Mouse (Mus musculus) midbrain, embryonic 15.5 days (tissue): ENCODE results near the gene Serpina1f. TPM values are rescaled to one million over a fixed set of nuclear protein-coding genes. Genes with fewer than 3 reads are reported as not detected.
"Not testable (repeated sequence)": the region's sequence is repeated elsewhere in the genome, so short reads cannot be mapped to it uniquely, and the experiment has no call there.

Experiments
- ATAC-seq: fragments of 200-750 bp; cut with Nextera tagmentation; replicated peaks from 2 replicates; pipeline ENCODE4 v1.8.0; 2017; ENCODE audit warnings: moderate TSS enrichment
- H3K27ac ChIP-seq: fragments of 300-500 bp; sonication (generic); 2 replicates; pipeline ENCODE4 v1.5.1; 2015; ENCODE audit warnings: mild to moderate bottlenecking, inconsistent platforms
- H3K27me3 ChIP-seq: fragments of 300-500 bp; sonication (generic); replicated peaks from 2 replicates; pipeline ENCODE4 v1.6.1; 2015; ENCODE audit warnings: inconsistent platforms
- H3K36me3 ChIP-seq: fragments of 300-500 bp; sonication (generic); replicated peaks from 2 replicates; pipeline ENCODE4 v1.6.1; 2015; ENCODE audit warnings: inconsistent platforms
- H3K4me1 ChIP-seq: fragments of 300-500 bp; sonication (generic); 2 replicates; pipeline ENCODE4 v1.6.1; 2015; ENCODE audit warnings: inconsistent platforms
- H3K4me2 ChIP-seq: fragments of 300-500 bp; sonication (generic); 2 replicates; pipeline ENCODE4 v1.6.1; 2015; ENCODE audit warnings: inconsistent platforms, mild to moderate bottlenecking, moderate library complexity
- H3K4me3 ChIP-seq: fragments of 300-500 bp; sonication (generic); 2 replicates; pipeline ENCODE4 v1.5.1; 2015; ENCODE audit warnings: mild to moderate bottlenecking, inconsistent platforms
- H3K9ac ChIP-seq: fragments of 300-500 bp; sonication (generic); 2 replicates; pipeline ENCODE4 v1.6.1; 2015; ENCODE audit warnings: mild to moderate bottlenecking, inconsistent platforms
- H3K9me3 ChIP-seq: fragments of 300-500 bp; sonication (generic); 2 replicates; pipeline ENCODE4 v1.6.1; 2016; ENCODE audit warnings: inconsistent platforms
- WGBS: fragments of 180-500 bp; shearing (Covaris S2); methylation state at CpG from one replicate; pipeline ENCODE4 v1.1.7; 2015; ENCODE audit warnings: mixed read lengths; 5-methylcytosine and 5-hydroxymethylcytosine counted together
- polyA plus RNA-seq: library from polyadenylated mRNA; unstranded; fragments of >200 nt; fragmentation: Nextera tagmentation; extraction: Ambion mirVana; gene quantifications from 2 replicates; pipeline ENCODE4 v1.2.1, GENCODE M21; 2015

The Serpina1f gene
- polyA plus RNA-seq = not detected in 2 replicates

- H3K27ac ChIP-seq = no peak within 1 kb of the TSS
- H3K36me3 ChIP-seq = no peaks in the 10 kb centered on the region
- no peak within 1 kb of the TSS for H3K4me3 ChIP-seq
- no peak within 1 kb of the TSS for H3K4me2 ChIP-seq
- no peaks in the 10 kb centered on the region for H3K27me3 ChIP-seq
- WGBS = 88% methylated on average over 8 of the region's 8 CpGs
- ATAC-seq = no peak
- no peak within 1 kb of the TSS for H3K9ac ChIP-seq
- no peaks in the 10 kb centered on the region for H3K4me1 ChIP-seq
- no peaks in the 10 kb centered on the region for H3K9me3 ChIP-seq
Measured at GRCm38 (mm10) chr12:103695429-103695828, at the start of gene Serpina1f. Gene Serpina1f (minus strand): TSS chr12:103695529.

- H3K9ac ChIP-seq, H3K9me3 ChIP-seq, H3K4me3 ChIP-seq, H3K4me1 ChIP-seq, ATAC-seq, H3K4me2 ChIP-seq, H3K27me3 ChIP-seq, H3K36me3 ChIP-seq, H3K27ac ChIP-seq: not testable (repeated sequence)
- WGBS = 90% methylated on average over 6 of the region's 6 CpGs
Measured at GRCm38 (mm10) chr12:103737791-103738580, 42.7 kb upstream of the Serpina1f start.

DNA sequence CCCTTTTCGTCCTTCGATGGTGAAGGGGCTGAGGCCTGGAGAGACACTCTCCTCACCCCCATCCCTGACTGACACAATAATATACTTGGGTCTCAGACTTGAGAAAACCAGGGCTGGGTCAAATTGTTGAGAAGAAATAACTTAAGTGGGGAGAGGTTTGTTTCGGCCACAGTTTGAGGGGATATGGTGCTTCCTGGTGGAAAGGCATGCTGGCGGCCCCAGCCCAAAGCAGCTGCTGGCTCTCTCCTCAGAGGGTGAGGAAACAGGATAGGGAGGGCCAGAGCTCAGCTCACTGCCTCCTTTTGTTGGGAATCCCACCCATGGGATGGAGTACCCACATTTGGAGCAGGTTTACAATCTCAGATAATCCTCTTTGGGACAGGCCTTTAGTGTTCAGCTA, 40.2 kb upstream of the Serpina1f start:
- H3K36me3 ChIP-seq, H3K4me2 ChIP-seq, ATAC-seq, H3K4me1 ChIP-seq, H3K9ac ChIP-seq, H3K27ac ChIP-seq, H3K4me3 ChIP-seq, H3K9me3 ChIP-seq, H3K27me3 ChIP-seq: not testable (repeated sequence)
- WGBS = 87% methylated on average over 4 of the region's 4 CpGs

- not testable (repeated sequence) for H3K27me3 ChIP-seq, H3K4me2 ChIP-seq, H3K4me3 ChIP-seq, H3K27ac ChIP-seq, H3K36me3 ChIP-seq, H3K9me3 ChIP-seq, H3K9ac ChIP-seq, H3K4me1 ChIP-seq, ATAC-seq
- WGBS = 85% methylated on average over 4 of the region's 4 CpGs
Measured at GRCm38 (mm10) chr12:103735101-103735500, 39.8 kb upstream of the Serpina1f start.

DNA sequence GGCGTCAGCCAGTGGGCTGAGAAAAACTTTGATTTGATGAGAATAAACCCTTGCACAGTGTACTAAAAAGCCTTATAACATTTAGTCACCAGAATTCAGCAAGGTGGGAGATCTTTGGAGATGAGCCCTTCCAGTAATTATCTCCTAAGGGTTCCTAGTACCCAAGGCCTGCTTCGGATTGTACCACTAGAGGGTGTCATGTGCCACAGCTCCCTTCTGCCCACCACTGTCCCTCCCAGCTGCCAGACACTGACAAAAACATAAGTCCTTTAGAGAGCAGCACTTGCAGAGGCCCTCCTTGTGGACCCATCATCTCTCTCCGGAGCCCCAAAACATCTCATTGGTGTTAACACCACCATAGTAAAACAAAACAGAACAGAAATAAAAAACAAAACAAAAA, 16.2 kb upstream of the Serpina1f start:
- Histone ChIP-seq H3K36me3 (no peaks in the 10 kb centered on the region), H3K4me1 (no peaks in the 10 kb centered on the region), H3K27ac (no peak overlapping the region), H3K9ac (no peak overlapping the region), H3K4me2 (no peak overlapping the region), H3K9me3 (no peaks in the 10 kb centered on the region), H3K27me3 (no peaks in the 10 kb centered on the region), H3K4me3 (no peak overlapping the region)
- ATAC-seq = no peak
- 85% methylated on average over 3 of the region's 3 CpGs for WGBS

GRCm38 (mm10) chr12:103710405-103710804, 15.1 kb upstream of the Serpina1f start:
- WGBS = 81% methylated on average over 1 of the region's 1 CpGs
- Histone ChIP-seq H3K27ac (no peak overlapping the region), H3K4me3 (no peak overlapping the region), H3K9me3 (no peaks in the 10 kb centered on the region), H3K4me2 (no peak overlapping the region), H3K9ac (no peak overlapping the region), H3K36me3 (no peaks in the 10 kb centered on the region), H3K27me3 (no peaks in the 10 kb centered on the region), H3K4me1 (no peaks in the 10 kb centered on the region)
- ATAC-seq = no peak

- no peaks in the 10 kb centered on the region for H3K4me1 ChIP-seq
- no peak overlapping the region for H3K4me2 ChIP-seq
- H3K27me3 ChIP-seq = no peaks in the 10 kb centered on the region
- no peak for ATAC-seq
- no peak overlapping the region for H3K4me3 ChIP-seq
- no peak overlapping the region for H3K27ac ChIP-seq
- H3K9ac ChIP-seq = no peak overlapping the region
- H3K9me3 ChIP-seq = no peaks in the 10 kb centered on the region
- 85% methylated on average over 4 of the region's 4 CpGs for WGBS
- no peaks in the 10 kb centered on the region for H3K36me3 ChIP-seq
Measured at GRCm38 (mm10) chr12:103706113-103706512, 10.8 kb upstream of the Serpina1f start.

DNA sequence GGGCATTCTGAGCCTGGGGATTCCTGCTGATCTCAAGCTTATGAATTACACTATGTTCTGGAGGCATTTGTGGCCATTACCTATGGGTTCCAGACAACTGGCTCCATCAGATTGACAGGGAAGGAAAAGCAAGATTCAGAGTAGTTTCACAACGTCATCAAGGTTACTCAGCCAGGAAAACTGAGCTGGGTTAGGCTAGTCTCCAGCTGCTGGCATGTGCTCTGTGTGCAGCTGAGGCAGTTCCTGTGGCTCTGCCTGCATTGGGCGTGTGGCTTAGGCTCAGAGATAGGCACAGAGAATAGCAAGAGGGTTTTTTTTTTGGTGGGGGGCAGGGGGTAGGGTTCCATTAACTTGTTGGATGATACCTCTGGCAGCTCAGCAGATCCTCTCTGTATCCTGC, 10.2 kb upstream of the Serpina1f start:
- Histone ChIP-seq H3K4me2 (no peak overlapping the region), H3K27ac (no peak overlapping the region), H3K4me1 (no peaks in the 10 kb centered on the region), H3K9me3 (no peaks in the 10 kb centered on the region), H3K4me3 (no peak overlapping the region), H3K36me3 (no peaks in the 10 kb centered on the region), H3K9ac (no peak overlapping the region), H3K27me3 (no peaks in the 10 kb centered on the region)
- 69% methylated on average over 2 of the region's 2 CpGs for WGBS
- ATAC-seq = no peak

DNA sequence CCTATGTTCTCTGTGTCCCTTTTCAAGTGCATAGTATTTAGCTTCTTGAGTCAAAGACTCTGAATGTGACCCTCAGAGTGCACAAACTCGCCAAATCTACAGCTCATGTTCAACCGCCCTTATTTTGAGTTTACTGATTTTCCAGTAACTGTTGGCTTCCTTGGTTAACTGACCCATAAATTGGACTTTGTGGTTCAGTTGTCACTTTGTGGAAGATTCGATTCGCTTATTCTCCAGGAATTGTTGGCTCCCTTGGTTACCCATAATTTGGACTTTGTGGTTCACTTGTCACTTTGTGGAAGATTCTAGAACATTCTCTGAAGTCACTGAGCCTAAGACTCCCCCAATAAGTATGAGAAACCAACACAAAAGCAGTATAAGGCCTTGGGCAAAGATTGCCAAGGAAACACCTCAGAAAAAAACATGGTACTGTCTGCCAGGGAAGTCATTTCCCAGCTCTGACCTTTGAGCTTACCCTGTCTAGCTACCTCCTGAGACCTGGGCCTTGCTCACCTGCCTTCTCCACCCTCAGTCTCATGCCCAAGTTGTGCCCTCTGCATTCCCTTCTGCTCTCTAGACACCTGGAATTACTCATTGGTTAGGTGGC, 4.9 kb upstream of the Serpina1f start:
- 82% methylated on average over 4 of the region's 4 CpGs for WGBS
- H3K4me2 ChIP-seq = no peak overlapping the region
- H3K27me3 ChIP-seq = no peaks in the 10 kb centered on the region
- no peaks in the 10 kb centered on the region for H3K36me3 ChIP-seq
- no peak for ATAC-seq
- no peak overlapping the region for H3K9ac ChIP-seq
- H3K27ac ChIP-seq = no peak overlapping the region
- H3K9me3 ChIP-seq = no peaks in the 10 kb centered on the region
- H3K4me3 ChIP-seq = no peak overlapping the region
- H3K4me1 ChIP-seq = no peaks in the 10 kb centered on the region

DNA sequence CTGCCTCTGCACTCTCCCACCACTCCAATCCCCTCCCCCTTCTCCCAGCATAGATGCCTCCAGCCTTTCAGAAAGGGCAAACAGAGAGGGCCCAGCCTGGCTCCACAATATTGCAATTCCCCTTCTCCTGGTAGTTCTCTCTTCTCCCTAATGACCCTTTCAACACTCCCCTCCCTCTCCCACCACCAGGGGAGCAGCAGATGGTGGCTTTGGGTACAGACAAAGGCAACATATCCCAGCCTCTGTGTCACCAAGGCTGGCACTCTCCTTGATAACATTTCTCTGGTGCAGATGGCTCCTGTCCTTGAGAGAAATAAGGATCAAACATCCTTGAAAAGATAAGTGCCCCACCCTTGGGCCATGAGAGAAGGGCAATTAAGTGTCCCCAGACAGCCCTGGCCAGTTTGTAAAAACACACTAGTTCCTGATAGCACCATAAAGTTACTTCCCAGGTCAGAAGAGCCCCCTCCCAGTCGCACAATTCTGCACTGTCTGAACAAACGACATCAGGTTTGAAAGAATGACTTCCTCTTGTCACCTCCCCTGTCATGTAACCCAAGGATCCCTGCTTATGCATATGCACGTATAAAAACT, 7.0 kb downstream of the Serpina1f start:
- Histone ChIP-seq H3K36me3 (no peaks in the 10 kb centered on the region), H3K4me1 (no peaks in the 10 kb centered on the region), H3K4me2 (no peak overlapping the region), H3K9me3 (no peaks in the 10 kb centered on the region), H3K27ac (no peak overlapping the region), H3K9ac (no peak overlapping the region), H3K4me3 (no peak overlapping the region), H3K27me3 (no peaks in the 10 kb centered on the region)
- ATAC-seq = no peak
- WGBS = 72% methylated on average over 3 of the region's 3 CpGs

GRCm38 (mm10) chr12:103687021-103687420, 8.3 kb downstream of the Serpina1f start:
- no peak overlapping the region for H3K4me3 ChIP-seq
- H3K4me1 ChIP-seq = no peaks in the 10 kb centered on the region
- no peak overlapping the region for H3K9ac ChIP-seq
- no peak overlapping the region for H3K4me2 ChIP-seq
- no peaks in the 10 kb centered on the region for H3K27me3 ChIP-seq
- H3K9me3 ChIP-seq = no peaks in the 10 kb centered on the region
- H3K27ac ChIP-seq = no peak overlapping the region
- no peaks in the 10 kb centered on the region for H3K36me3 ChIP-seq
- ATAC-seq = no peak
- 70% methylated on average over 7 of the region's 7 CpGs for WGBS

DNA sequence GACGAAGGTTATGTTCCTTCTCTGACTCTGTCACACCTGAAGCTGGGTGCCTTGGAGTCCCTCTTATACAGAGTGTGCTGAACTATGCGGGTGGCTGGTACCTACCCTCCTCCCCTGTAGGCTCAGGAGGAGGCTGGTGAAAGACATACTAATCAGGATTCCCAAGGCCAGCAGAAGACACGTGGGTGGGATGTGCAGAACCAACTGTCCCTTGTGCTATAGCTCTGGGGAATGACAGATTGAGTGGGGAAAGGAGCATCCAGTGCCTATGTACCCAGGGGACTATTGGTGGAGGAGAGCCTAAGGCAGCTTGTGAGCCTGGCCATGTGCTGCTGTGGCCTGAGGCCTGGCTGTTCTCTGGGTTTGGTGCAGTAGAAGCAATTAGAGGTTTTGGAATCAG, 9.3 kb downstream of the Serpina1f start:
- Histone ChIP-seq H3K9ac (no peak overlapping the region), H3K27me3 (no peaks in the 10 kb centered on the region)
- 74% methylated on average over 3 of the region's 3 CpGs for WGBS

GRCm38 (mm10) chr12:103685386-103685785, 9.9 kb downstream of the Serpina1f start:
- Histone ChIP-seq H3K9ac (no peak overlapping the region), H3K27ac (no peak overlapping the region), H3K4me2 (no peak overlapping the region), H3K27me3 (no peaks in the 10 kb centered on the region), H3K4me3 (no peak overlapping the region), H3K36me3 (no peaks in the 10 kb centered on the region), H3K4me1 (no peaks in the 10 kb centered on the region), H3K9me3 (no peaks in the 10 kb centered on the region)
- 86% methylated on average over 3 of the region's 3 CpGs for WGBS
- no peak for ATAC-seq

More for the DNA sequence above, 9.3 kb downstream of the Serpina1f start:
- H3K4me3 ChIP-seq = no peak overlapping the region
- H3K4me2 ChIP-seq = no peak overlapping the region
- no peak overlapping the region for H3K27ac ChIP-seq
- no peaks in the 10 kb centered on the region for H3K36me3 ChIP-seq
- H3K4me1 ChIP-seq = no peaks in the 10 kb centered on the region
- no peak for ATAC-seq
- no peaks in the 10 kb centered on the region for H3K9me3 ChIP-seq
